Mouse (Mus musculus): Measurements from ENCODE around the gene Padi2.
A peak's percentile ranks its signal among the peaks of the same experiment; 100 is the strongest.

Gene Padi2

DNA sequence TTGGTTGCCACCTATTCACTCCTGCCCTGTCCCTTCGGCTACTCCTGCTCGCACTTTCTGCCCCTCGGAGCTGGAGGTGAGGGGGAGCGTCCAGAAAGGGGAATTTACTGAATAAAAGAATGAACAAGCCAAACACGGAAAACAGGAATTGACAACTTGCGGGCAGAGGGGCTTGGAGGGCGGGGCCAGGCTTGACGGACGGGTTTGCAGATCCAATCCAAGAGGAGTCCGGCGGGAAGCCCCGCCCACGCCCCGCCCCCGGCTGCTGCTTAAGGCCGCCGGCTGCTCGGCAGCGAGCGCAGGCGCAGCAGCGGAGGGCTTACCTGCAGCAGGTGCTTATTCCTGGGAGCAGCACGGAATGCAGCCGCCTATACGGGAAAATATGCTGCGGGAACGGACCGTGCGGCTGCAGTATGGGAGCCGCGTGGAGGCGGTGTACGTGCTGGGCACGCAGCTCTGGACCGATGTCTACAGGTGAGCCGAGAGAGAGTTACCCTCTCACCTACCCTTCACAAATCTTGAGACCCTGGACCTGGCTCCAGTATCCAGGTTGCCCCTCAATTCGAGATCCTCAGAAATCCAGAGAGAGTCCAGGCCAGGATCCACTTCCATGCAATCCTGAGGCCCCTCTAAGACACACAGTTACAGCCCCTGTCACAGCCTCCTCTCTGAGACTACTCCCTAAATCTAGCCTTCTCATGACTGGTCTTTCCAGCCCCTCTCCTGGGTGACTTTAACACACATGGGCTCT, at the start of gene Padi2:
Gene Padi2, plus strand, starts transcription at position 269 of the 751 bp plus-strand sequence.
- peak; percentile 79 to 86 for DNase-seq

GRCm38 (mm10) chr4:140857041-140857440, 49.1 kb upstream of the Padi2 start:
- DNase-seq = no peak

DNA sequence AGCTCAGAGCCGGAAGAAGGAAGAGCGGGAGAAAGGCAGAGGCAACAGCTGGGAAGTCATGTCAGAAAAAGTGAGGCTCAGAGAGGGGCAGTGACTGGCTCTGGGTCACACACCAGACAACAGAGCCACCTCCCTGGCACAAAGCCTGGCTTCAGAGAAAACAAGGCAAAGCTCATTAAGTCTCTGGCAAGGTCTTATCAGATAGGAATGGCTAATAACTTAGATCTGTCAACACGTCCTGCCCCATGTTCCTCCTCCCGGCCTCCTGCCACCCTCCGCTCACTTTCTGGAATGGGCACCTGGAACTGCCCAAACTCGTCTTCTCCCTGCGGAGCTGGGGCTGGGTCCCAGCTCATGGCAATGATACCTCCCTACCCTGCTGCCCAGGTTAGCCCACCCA, 48.3 kb upstream of the Padi2 start:
- DNase-seq = no peak

- peak; percentile 22 to 34 for DNase-seq
These were observed 46.9 kb upstream of the Padi2 start for GRCm38 (mm10) chr4:140859291-140859690.

- DNase-seq = peak; percentile 12 to 14
These were observed 45.9 kb upstream of the Padi2 start for GRCm38 (mm10) chr4:140860125-140860766.

GRCm38 (mm10) chr4:140860767-140861147, 45.4 kb upstream of the Padi2 start:
- DNase-seq = no peak

GRCm38 (mm10) chr4:140862036-140862650, 44.0 kb upstream of the Padi2 start:
- DNase-seq = no peak

- peak; percentile 39 to 47 for DNase-seq
These were observed 37.5 kb upstream of the Padi2 start for GRCm38 (mm10) chr4:140868484-140869190.

- DNase-seq = no peak
These were observed 36.2 kb upstream of the Padi2 start for GRCm38 (mm10) chr4:140869945-140870344.

- no peak for DNase-seq
These were observed 35.3 kb upstream of the Padi2 start for GRCm38 (mm10) chr4:140870876-140871275.

GRCm38 (mm10) chr4:140871376-140871775, 34.8 kb upstream of the Padi2 start:
- DNase-seq = no peak

GRCm38 (mm10) chr4:140871851-140872685, 34.1 kb upstream of the Padi2 start:
- DNase-seq = no peak

DNA sequence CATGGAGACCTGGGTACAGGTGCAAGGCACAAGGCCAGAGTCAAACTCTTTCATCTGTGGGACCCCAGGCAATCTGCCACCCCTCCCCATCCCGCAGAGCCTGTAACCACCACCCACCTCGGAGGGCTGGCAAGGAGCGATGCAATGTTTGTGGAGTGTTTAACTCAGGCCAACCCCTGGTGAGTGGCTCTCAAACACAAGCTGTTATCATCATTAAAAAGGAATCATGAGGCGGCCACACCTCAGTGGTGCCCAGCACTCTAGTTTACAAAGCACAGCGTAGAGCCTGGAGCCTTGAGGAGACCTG, 33.5 kb upstream of the Padi2 start:
- no peak for DNase-seq

DNA sequence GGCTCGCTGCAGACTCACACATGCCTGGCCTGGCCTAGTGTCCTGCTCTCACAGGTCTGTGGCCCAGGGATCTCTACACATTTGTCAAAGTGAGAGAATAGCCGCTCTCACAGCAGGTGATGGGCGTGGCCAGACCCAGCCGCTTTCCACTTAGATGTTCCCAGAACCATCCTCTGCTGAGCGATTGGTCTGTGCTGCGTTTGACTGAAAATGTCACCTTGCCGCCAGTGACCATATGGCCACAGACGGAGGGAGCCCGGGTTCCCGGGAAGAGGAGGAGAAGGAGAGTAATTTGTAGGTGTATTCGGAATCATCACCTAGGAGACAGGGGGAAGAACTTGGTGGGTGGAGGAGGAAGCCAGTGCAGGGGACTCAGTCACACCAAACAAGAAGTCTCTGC, 33.1 kb upstream of the Padi2 start:
- no peak for DNase-seq

DNA sequence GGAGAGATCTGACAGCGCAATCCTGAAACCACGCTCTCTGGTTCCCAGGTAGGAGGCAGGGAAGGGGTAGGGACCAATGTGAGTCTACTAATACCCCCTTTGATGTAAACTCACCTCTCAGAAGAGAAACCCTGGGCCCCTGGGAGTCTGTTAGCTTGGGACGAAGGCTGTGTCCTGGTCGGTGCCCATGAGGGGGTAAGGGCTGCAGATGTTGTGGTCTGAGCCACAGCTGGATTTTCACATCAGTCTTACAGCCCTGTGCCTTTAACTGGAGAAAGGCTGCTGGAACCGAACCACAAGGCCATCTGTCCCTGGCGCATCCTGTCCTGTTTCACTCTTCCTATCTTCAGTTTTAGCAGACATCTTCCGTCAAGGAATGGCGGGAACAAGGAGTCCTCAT, 30.0 kb upstream of the Padi2 start:
- no peak for DNase-seq

DNA sequence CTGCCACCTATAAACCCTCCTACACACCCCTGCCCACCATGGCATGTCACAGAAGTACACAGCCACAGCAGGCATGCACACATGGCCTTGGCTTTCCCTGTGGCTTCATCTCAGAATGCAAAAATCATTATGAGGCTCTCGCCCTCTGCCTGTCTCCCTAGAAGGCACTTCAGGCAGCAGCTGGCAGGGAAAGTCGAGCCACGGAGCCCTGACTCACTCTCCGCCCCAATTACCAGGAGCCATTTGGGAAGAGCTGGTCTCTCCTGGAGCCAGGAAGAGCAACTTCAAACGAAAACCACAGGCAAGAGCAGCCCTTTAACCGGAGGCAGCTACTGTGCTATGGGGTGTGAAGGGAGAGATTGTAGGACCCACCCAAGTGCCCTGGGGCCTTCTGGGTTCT, 29.5 kb upstream of the Padi2 start:
- no peak for DNase-seq

DNA sequence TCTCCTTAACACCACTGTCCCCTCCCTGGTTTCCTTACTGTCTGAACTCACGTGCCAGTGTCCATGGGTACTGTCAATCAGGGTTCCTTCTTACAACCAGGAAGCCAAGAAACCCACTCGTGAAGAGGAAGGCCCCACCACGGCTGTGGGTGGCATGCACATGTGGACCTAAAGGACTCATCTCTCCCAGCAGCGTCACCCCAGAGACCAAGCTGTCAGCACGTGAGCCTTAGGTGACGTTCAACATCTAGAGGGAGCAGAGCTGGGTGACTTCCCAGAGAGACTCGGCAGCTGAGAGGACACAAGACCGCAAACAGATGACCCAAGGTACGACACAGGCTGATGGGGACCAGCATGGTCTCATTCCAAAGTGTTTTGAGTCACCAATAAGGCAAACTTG, 28.7 kb upstream of the Padi2 start:
- no peak for DNase-seq

DNA sequence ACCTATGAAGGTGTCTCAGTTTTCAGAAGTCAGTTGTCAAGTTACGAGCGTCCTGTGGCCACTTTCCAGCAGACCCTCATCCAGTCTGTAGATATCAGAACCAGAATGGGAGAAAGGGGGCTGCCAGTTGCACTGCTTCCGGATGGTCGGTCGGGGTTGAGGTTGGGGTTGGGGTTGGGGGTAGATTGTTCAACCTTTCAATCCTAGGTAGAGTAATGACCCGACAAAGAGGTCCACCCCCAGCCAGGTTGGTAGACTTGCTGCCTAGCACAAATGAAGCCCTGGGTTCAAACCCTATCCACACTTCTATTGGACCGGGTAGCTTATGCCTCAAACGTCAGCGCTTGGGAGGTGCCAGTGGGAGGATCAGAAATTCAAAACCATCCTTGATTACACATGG, 27.5 kb upstream of the Padi2 start:
- no peak for DNase-seq

DNA sequence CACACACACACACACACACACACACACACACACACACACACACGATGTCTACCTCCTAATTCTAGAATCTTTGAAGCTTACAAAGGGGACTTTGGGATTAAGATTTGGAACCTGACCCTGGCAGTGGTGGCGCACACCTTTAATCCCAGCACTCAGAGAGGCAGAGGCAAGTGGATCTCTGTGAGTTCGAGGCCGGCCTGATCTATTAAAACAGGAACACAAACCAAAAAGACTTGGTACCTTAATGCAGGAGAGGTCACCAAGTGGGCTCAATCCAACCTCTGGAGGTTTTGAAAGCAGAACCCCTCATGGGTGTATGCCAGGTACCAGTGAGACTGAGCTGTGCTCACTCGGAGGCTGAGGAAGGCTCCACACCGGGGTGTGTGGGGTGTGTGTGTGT, 27.0 kb upstream of the Padi2 start:
- DNase-seq = no peak

DNA sequence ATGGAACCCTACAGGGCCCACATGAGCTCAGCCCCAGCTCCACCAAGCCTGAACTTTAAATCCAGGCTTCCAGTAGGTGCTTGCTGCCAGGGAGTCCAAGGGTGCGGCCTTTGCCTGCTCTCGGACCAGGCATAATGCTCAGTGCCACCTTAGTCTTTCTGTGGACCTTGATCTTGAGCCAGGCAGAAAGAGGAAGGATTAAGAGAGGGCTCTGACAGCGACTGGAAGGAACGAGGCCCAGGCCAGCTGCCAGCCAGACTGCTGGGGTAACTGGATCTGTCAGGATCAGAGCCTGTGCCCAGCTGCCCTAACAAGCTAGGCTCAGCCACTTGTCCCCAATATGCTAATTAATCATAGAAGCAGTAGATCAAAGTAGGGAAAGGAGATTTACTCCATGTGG, 26.4 kb upstream of the Padi2 start:
- no peak for DNase-seq

- DNase-seq = no peak
These were observed 25.9 kb upstream of the Padi2 start for GRCm38 (mm10) chr4:140880207-140880606.

DNA sequence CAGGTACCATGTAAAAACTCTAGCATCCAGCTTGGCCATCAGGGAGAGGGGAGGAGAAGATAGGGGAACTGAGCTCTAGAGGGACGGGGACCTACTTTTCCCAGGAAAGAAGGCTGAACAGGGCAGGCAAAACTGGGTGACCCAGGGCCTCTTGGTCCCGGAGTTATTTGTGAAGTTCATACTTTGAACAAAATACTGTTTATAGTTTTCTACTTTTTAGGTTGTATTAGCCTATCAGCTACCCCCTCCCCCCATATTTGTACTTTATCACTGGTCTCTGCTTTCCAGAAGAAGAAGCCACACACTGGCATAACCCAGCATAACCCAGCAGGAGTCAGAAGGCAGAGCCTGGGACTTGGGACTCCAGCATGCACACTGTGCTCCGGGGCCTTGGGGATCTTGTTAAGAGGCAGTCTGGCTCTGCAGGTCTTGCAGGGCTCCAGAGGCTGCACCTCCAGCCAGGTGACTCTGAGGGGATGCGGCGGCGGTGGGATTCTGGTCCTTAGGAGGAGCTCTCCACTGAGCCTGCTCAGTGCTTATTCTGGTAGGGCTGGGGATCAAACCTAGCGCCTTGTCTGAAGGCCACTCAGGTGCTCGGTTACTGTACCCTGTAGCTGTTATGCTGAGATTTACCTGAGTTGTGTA, 25.0 kb upstream of the Padi2 start:
- DNase-seq = no peak

Measured in spleen, adult 18-20 months (tissue).